Mouse (Mus musculus) 3134 (cell line): ENCODE measurements around the gene Cdc42bpg.

Experiments used
- DNase-seq: peaks from one replicate; pipeline ENCODE4 v3.0.0-alpha.2; 2011; ENCODE audit warnings: low spot score; ENCODE audit not compliant: insufficient read length; ENCODE audit errors: extremely low read depth

Cdc42bpg gene

GRCm38 (mm10) chr19:6346023-6346422 lies 39.8 kb downstream of the Cdc42bpg start:
- no peak for DNase-seq

GRCm38 (mm10) chr19:6346661-6347060 lies 40.4 kb downstream of the Cdc42bpg start:
- DNase-seq = no peak

- DNase-seq = no peak
Observed at GRCm38 (mm10) chr19:6347615-6348014, 41.4 kb downstream of the Cdc42bpg start.

- no peak for DNase-seq
Observed at GRCm38 (mm10) chr19:6348717-6349116, 42.5 kb downstream of the Cdc42bpg start.

- no peak for DNase-seq
Observed at GRCm38 (mm10) chr19:6349215-6349983, 43.1 kb downstream of the Cdc42bpg start.

GRCm38 (mm10) chr19:6351431-6352106 lies 45.3 kb downstream of the Cdc42bpg start:
- no peak for DNase-seq

- DNase-seq = no peak
Observed at GRCm38 (mm10) chr19:6352107-6352505, 45.9 kb downstream of the Cdc42bpg start.

- no peak for DNase-seq
Observed at GRCm38 (mm10) chr19:6354030-6354429, 47.8 kb downstream of the Cdc42bpg start.

- no peak for DNase-seq
Observed at GRCm38 (mm10) chr19:6361291-6361690, 55.0 kb downstream of the Cdc42bpg start.

- DNase-seq = no peak
Observed at GRCm38 (mm10) chr19:6363091-6363410, 56.8 kb downstream of the Cdc42bpg start.

- DNase-seq = peak; percentile 100
Observed at GRCm38 (mm10) chr19:6363411-6364240, 57.4 kb downstream of the Cdc42bpg start, which contains the start of gene Sf1. Sf1 (plus strand) TSS chr19:6363690.

- DNase-seq = peak; percentile 80
Observed at GRCm38 (mm10) chr19:6364317-6364725, 58.1 kb downstream of the Cdc42bpg start.

GRCm38 (mm10) chr19:6364842-6365241 lies 58.6 kb downstream of the Cdc42bpg start:
- DNase-seq = no peak

- DNase-seq = no peak
Observed at GRCm38 (mm10) chr19:6370175-6370574, 63.9 kb downstream of the Cdc42bpg start.

- no peak for DNase-seq
Observed at GRCm38 (mm10) chr19:6372433-6372832, 66.2 kb downstream of the Cdc42bpg start.

GRCm38 (mm10) chr19:6373539-6374400 lies 67.5 kb downstream of the Cdc42bpg start:
- DNase-seq = no peak

- DNase-seq = no peak
Observed at GRCm38 (mm10) chr19:6374571-6374970, 68.3 kb downstream of the Cdc42bpg start.
